8 mouse cellular contexts compared by ENCODE assay signal in genomic region chr4:43040114-43040572, GRCm38 (mm10). TPM values are rescaled to one million over a fixed set of nuclear protein-coding genes. Genes with fewer than 3 reads are reported as not detected.
DNase-seq lines count a peak whose midpoint lies in the region; ATAC-seq and TF ChIP-seq lines count a peak whose summit lies in the region.

No protein-coding gene starts in this region.

- H3K4me3 ChIP-seq in C2C12 (ENCODE audit: insufficient read depth, poor library complexity, severe bottlenecking) = peak overlapping the region; percentile 29
- peak overlapping the region; percentile 78 for H3K4me3 ChIP-seq in erythroblast, embryonic 14.5 days (replicated peaks)
- peak overlapping the region; percentile 71 for H3K4me3 ChIP-seq in heart, embryonic 12.5 days
- H3K4me3 ChIP-seq in kidney, postnatal 0 days (replicated peaks; ENCODE audit: low read depth, low read length) = peak overlapping the region; percentile 52
- H3K4me3 ChIP-seq in liver, embryonic 11.5 days (ENCODE audit: low read depth, low read length) = peak overlapping the region; percentile 64
- H3K4me3 ChIP-seq in stomach, embryonic 14.5 days (ENCODE audit: low read depth, low read length) = peak overlapping the region; percentile 54

- H3K4me1 ChIP-seq in erythroblast, embryonic 14.5 days (ENCODE audit: control insufficient read depth) = peaks cover 76% of the 10 kb centered on the region
- H3K4me1 ChIP-seq in heart, embryonic 12.5 days (replicated peaks) = peaks cover 54% of the 10 kb centered on the region
- peaks cover 24% of the 10 kb centered on the region for H3K4me1 ChIP-seq in kidney, postnatal 0 days (replicated peaks; ENCODE audit: insufficient read depth, low read length)
- H3K4me1 ChIP-seq in liver, embryonic 11.5 days (replicated peaks; ENCODE audit: control insufficient read depth, insufficient read depth, low read length) = peaks cover 64% of the 10 kb centered on the region
- peaks cover 23% of the 10 kb centered on the region for H3K4me1 ChIP-seq in stomach, embryonic 14.5 days (ENCODE audit: control insufficient read depth, insufficient read depth, low read length)

- TF ChIP-seq POLR2A in brain, embryonic 14.5 days (IDR thresholded peaks at IDR 0.05; ENCODE audit: borderline replicate concordance, extremely low read depth, insufficient read depth, insufficient read length, poor library complexity, severe bottlenecking) = peak; percentile 62

- H3K9ac ChIP-seq in heart, embryonic 12.5 days = peak overlapping the region; percentile 88
- peak overlapping the region; percentile 67 for H3K9ac ChIP-seq in kidney, postnatal 0 days (ENCODE audit: low read depth, low read length)
- H3K9ac ChIP-seq in liver, embryonic 11.5 days (ENCODE audit: low read depth, low read length) = peak overlapping the region; percentile 66
- H3K9ac ChIP-seq in stomach, embryonic 14.5 days (replicated peaks; ENCODE audit: low read depth, low read length) = peak overlapping the region; percentile 49; the same call in 1 of the 2 replicates

- H3K27ac ChIP-seq in heart, embryonic 12.5 days (ENCODE audit: poor library complexity, severe bottlenecking) = peak overlapping the region; percentile 85
- H3K27ac ChIP-seq in kidney, postnatal 0 days = peak overlapping the region; percentile 63
- H3K27ac ChIP-seq in liver, embryonic 11.5 days (ENCODE audit: low read depth, low read length) = peak overlapping the region; percentile 82
- peak overlapping the region; percentile 58; the same call in 1 of the 2 replicates for H3K27ac ChIP-seq in stomach, embryonic 14.5 days (ENCODE audit: low read length)

- no peak for TF ChIP-seq CTCF in C2C12 (IDR thresholded peaks at IDR 0.05; ENCODE audit: control insufficient read depth, insufficient read depth, insufficient read length)
- TF ChIP-seq CTCF in brain, embryonic 14.5 days (IDR thresholded peaks at IDR 0.05; ENCODE audit: borderline replicate concordance, extremely low read depth, insufficient read depth, insufficient read length) = no peak
- peak; percentile 37; the same call in 1 of the 2 replicates for TF ChIP-seq CTCF in kidney, postnatal 0 days (IDR thresholded peaks at IDR 0.05; ENCODE audit: low read depth)

- no peaks in the 10 kb centered on the region for H3K9me3 ChIP-seq in erythroblast, embryonic 14.5 days (ENCODE audit: control insufficient read depth, low read length)
- H3K9me3 ChIP-seq in heart, embryonic 12.5 days (replicated peaks) = no peaks in the 10 kb centered on the region
- no peaks in the 10 kb centered on the region for H3K9me3 ChIP-seq in kidney, postnatal 0 days (replicated peaks; ENCODE audit: low read length)
- no peaks in the 10 kb centered on the region for H3K9me3 ChIP-seq in liver, embryonic 11.5 days (ENCODE audit: control insufficient read depth, low read length)
- no peaks in the 10 kb centered on the region for H3K9me3 ChIP-seq in stomach, embryonic 14.5 days (ENCODE audit: control insufficient read depth, low read depth, low read length)

- H3K36me3 ChIP-seq in C2C12 (ENCODE audit: control insufficient read depth, insufficient read depth) = no peaks in the 10 kb centered on the region
- H3K36me3 ChIP-seq in erythroblast, embryonic 14.5 days (ENCODE audit: control insufficient read depth) = peaks cover 27% of the 10 kb centered on the region
- peaks cover 16% of the 10 kb centered on the region for H3K36me3 ChIP-seq in heart, embryonic 12.5 days
- peaks cover 6% of the 10 kb centered on the region for H3K36me3 ChIP-seq in kidney, postnatal 0 days (ENCODE audit: insufficient read depth, low read length)
- peaks cover 5% of the 10 kb centered on the region; the same call in 1 of the 2 replicates for H3K36me3 ChIP-seq in liver, embryonic 11.5 days (ENCODE audit: control insufficient read depth, insufficient read depth, low read length)
- peaks cover 7% of the 10 kb centered on the region; the same call in 1 of the 2 replicates for H3K36me3 ChIP-seq in stomach, embryonic 14.5 days (ENCODE audit: control insufficient read depth, insufficient read depth, low read length)

- no peaks in the 10 kb centered on the region for H3K27me3 ChIP-seq in C2C12 (ENCODE audit: control insufficient read depth, insufficient read depth, insufficient read length)
- H3K27me3 ChIP-seq in erythroblast, embryonic 14.5 days (ENCODE audit: control insufficient read depth) = peaks cover 11% of the 10 kb centered on the region
- no peaks in the 10 kb centered on the region for H3K27me3 ChIP-seq in heart, embryonic 12.5 days (replicated peaks)
- H3K27me3 ChIP-seq in kidney, postnatal 0 days (ENCODE audit: insufficient read depth, low read length) = no peaks in the 10 kb centered on the region
- H3K27me3 ChIP-seq in liver, embryonic 11.5 days (replicated peaks; ENCODE audit: control insufficient read depth, insufficient read depth, low read length) = no peaks in the 10 kb centered on the region
- no peaks in the 10 kb centered on the region for H3K27me3 ChIP-seq in stomach, embryonic 14.5 days (ENCODE audit: control insufficient read depth, insufficient read depth, low read length)

- H3ac ChIP-seq in C2C12 (ENCODE audit: control insufficient read depth, insufficient read length, low read depth) = peak overlapping the region; percentile 8

- peak; percentile 99 for DNase-seq in brain, embryonic 14.5 days (ENCODE audit: low read depth)
- peak; percentile 100 for DNase-seq in kidney, postnatal 0 days (ENCODE audit: low spot score)
- peak; percentile 95 for DNase-seq in liver, embryonic 11.5 days (ENCODE audit: low spot score)
- peak; percentile 91 for DNase-seq in naive thymus-derived CD4-positive, alpha-beta T cell, adult 2 months (ENCODE audit: low read depth)

- H3K4me2 ChIP-seq in heart, embryonic 12.5 days = peak overlapping the region; percentile 94
- peak overlapping the region; percentile 70 for H3K4me2 ChIP-seq in kidney, postnatal 0 days (ENCODE audit: low read length)
- H3K4me2 ChIP-seq in liver, embryonic 11.5 days = peak overlapping the region; percentile 96
- peak overlapping the region; percentile 43 for H3K4me2 ChIP-seq in stomach, embryonic 14.5 days (replicated peaks; ENCODE audit: low read depth, low read length)

- H3K79me2 ChIP-seq in C2C12 (ENCODE audit: control insufficient read depth, insufficient read depth) = no peaks in the 10 kb centered on the region

- 1% methylated on average over 25 of the region's 25 CpGs for WGBS in heart, embryonic 12.5 days
- WGBS in kidney, postnatal 0 days = 0% methylated on average over 25 of the region's 25 CpGs
- 0% methylated on average over 25 of the region's 25 CpGs for WGBS in liver, embryonic 11.5 days
- WGBS in stomach, embryonic 14.5 days = under 1% methylated on average over 25 of the region's 25 CpGs

- no peaks in the 10 kb centered on the region for H3K79me3 ChIP-seq in C2C12 (ENCODE audit: low read depth)

- ATAC-seq in heart, embryonic 12.5 days (ENCODE audit: insufficient number of reproducible peaks, low FRiP score) = peak; percentile 96
- peak; percentile 97 for ATAC-seq in kidney, postnatal 0 days (replicated peaks; ENCODE audit: low FRiP score, low read depth)
- peak; percentile 95 for ATAC-seq in liver, embryonic 11.5 days (replicated peaks; ENCODE audit: low FRiP score)
- ATAC-seq in stomach, embryonic 14.5 days (ENCODE audit: insufficient number of reproducible peaks, insufficient read depth, low FRiP score, low read depth) = peak; percentile 97

RNA-seq across cellular contexts. Expression of gene Fam214b, which starts 5.9 kb away (rescaled TPM):
- 4.8 TPM for polyA plus RNA-seq in C2C12 (2012; fragmentation: generic; extraction: Trizol)
- polyA plus RNA-seq in brain, embryonic 14.5 days (2012; rRNA removed) = 38.3 and 51.3 TPM in 2 replicates
- polyA plus RNA-seq in erythroblast, embryonic 14.5 days (2012) = 73.7 and 83.3 TPM in 2 replicates
- 17.4 and 19.3 TPM in 2 replicates for polyA plus RNA-seq in heart, embryonic 12.5 days (2016; fragmentation: Nextera tagmentation; extraction: Ambion mirVana)
- 8.1 and 8.9 TPM in 2 replicates for polyA plus RNA-seq in kidney, postnatal 0 days (2015; fragmentation: Nextera tagmentation; extraction: Ambion mirVana)
- 6.0 and 7.4 TPM in 2 replicates for polyA plus RNA-seq in liver, embryonic 11.5 days (2014; fragmentation: Nextera tagmentation; extraction: Ambion mirVana)
- polyA plus RNA-seq in stomach, embryonic 14.5 days (2014; fragmentation: Nextera tagmentation; extraction: Ambion mirVana) = 10.0 and 10.6 TPM in 2 replicates

RNA-seq across cellular contexts. Expression of gene Stoml2, which starts 8.6 kb away (rescaled TPM):
- 133 TPM for polyA plus RNA-seq in C2C12 (2012; fragmentation: generic; extraction: Trizol)
- polyA plus RNA-seq in brain, embryonic 14.5 days (2012; rRNA removed) = 106 and 168 TPM in 2 replicates
- polyA plus RNA-seq in erythroblast, embryonic 14.5 days (2012) = 15.4 and 16.6 TPM in 2 replicates
- polyA plus RNA-seq in heart, embryonic 12.5 days (2016; fragmentation: Nextera tagmentation; extraction: Ambion mirVana) = 208 and 219 TPM in 2 replicates
- polyA plus RNA-seq in kidney, postnatal 0 days (2015; fragmentation: Nextera tagmentation; extraction: Ambion mirVana) = 253 and 273 TPM in 2 replicates
- polyA plus RNA-seq in liver, embryonic 11.5 days (2014; fragmentation: Nextera tagmentation; extraction: Ambion mirVana) = 409 and 425 TPM in 2 replicates
- 300 and 302 TPM in 2 replicates for polyA plus RNA-seq in stomach, embryonic 14.5 days (2014; fragmentation: Nextera tagmentation; extraction: Ambion mirVana)

RNA-seq across cellular contexts. Expression of gene Pigo, which starts 14.5 kb away (rescaled TPM):
- 4.9 TPM for polyA plus RNA-seq in C2C12 (2012; fragmentation: generic; extraction: Trizol)
- polyA plus RNA-seq in brain, embryonic 14.5 days (2012; rRNA removed) = 34.1 and 34.9 TPM in 2 replicates
- polyA plus RNA-seq in erythroblast, embryonic 14.5 days (2012) = 2.1 and 2.2 TPM in 2 replicates
- 15.8 and 18.7 TPM in 2 replicates for polyA plus RNA-seq in heart, embryonic 12.5 days (2016; fragmentation: Nextera tagmentation; extraction: Ambion mirVana)
- polyA plus RNA-seq in kidney, postnatal 0 days (2015; fragmentation: Nextera tagmentation; extraction: Ambion mirVana) = 19.2 and 21.3 TPM in 2 replicates
- 22.5 and 23.3 TPM in 2 replicates for polyA plus RNA-seq in liver, embryonic 11.5 days (2014; fragmentation: Nextera tagmentation; extraction: Ambion mirVana)
- polyA plus RNA-seq in stomach, embryonic 14.5 days (2014; fragmentation: Nextera tagmentation; extraction: Ambion mirVana) = 21.3 and 23.3 TPM in 2 replicates

RNA-seq across cellular contexts. Expression of gene Unc13b, which starts 18.6 kb away (rescaled TPM):
- polyA plus RNA-seq in C2C12 (2012; fragmentation: generic; extraction: Trizol) = 0.08 TPM
- polyA plus RNA-seq in brain, embryonic 14.5 days (2012; rRNA removed) = 51.3 and 65.5 TPM in 2 replicates
- polyA plus RNA-seq in erythroblast, embryonic 14.5 days (2012) = 0.01 TPM in 1 of 2 replicates, not detected in the other
- 15.1 and 15.8 TPM in 2 replicates for polyA plus RNA-seq in heart, embryonic 12.5 days (2016; fragmentation: Nextera tagmentation; extraction: Ambion mirVana)
- 3.3 and 3.8 TPM in 2 replicates for polyA plus RNA-seq in kidney, postnatal 0 days (2015; fragmentation: Nextera tagmentation; extraction: Ambion mirVana)
- polyA plus RNA-seq in liver, embryonic 11.5 days (2014; fragmentation: Nextera tagmentation; extraction: Ambion mirVana) = 2.0 and 2.4 TPM in 2 replicates
- 14.7 and 16.0 TPM in 2 replicates for polyA plus RNA-seq in stomach, embryonic 14.5 days (2014; fragmentation: Nextera tagmentation; extraction: Ambion mirVana)

RNA-seq across cellular contexts. Expression of gene Fancg, which starts 29.8 kb away (rescaled TPM):
- 3.2 TPM for polyA plus RNA-seq in C2C12 (2012; fragmentation: generic; extraction: Trizol)
- 26.9 and 44.7 TPM in 2 replicates for polyA plus RNA-seq in brain, embryonic 14.5 days (2012; rRNA removed)
- polyA plus RNA-seq in erythroblast, embryonic 14.5 days (2012) = 0.62 and 0.83 TPM in 2 replicates
- 12.2 and 12.9 TPM in 2 replicates for polyA plus RNA-seq in heart, embryonic 12.5 days (2016; fragmentation: Nextera tagmentation; extraction: Ambion mirVana)
- polyA plus RNA-seq in kidney, postnatal 0 days (2015; fragmentation: Nextera tagmentation; extraction: Ambion mirVana) = 7.2 and 9.2 TPM in 2 replicates
- 18.2 and 18.6 TPM in 2 replicates for polyA plus RNA-seq in liver, embryonic 11.5 days (2014; fragmentation: Nextera tagmentation; extraction: Ambion mirVana)
- polyA plus RNA-seq in stomach, embryonic 14.5 days (2014; fragmentation: Nextera tagmentation; extraction: Ambion mirVana) = 15.6 and 16.6 TPM in 2 replicates

Comparison
In these comparisons a context has a peak if more than half of its experiments do, and no peak if none do; other contexts are left out.
1. Peak in every context shown above with its lines: DNase-seq, ATAC-seq, H3K4me3 ChIP-seq and H3K27ac ChIP-seq.
2. H3K4me2 ChIP-seq: peak in every context shown above with its lines; median percentile 96 in liver, embryonic 11.5 days; 94 in heart, embryonic 12.5 days; 70 in kidney, postnatal 0 days; 43 in stomach, embryonic 14.5 days.